In genomic region chr11:53707718-53708009, GRCm38 (mm10) we compare ENCODE assay signal across 9 mouse cellular contexts. TPM values are rescaled to one million over a fixed set of nuclear protein-coding genes. Genes with fewer than 3 reads are reported as not detected.
DNase-seq lines count a peak whose midpoint lies in the region; ATAC-seq and TF ChIP-seq lines count a peak whose summit lies in the region.
"Had no signal": no experiment of that assay in that cellular context is flagged by ENCODE, and none has a peak within 500 bp of the region (broad histone marks: within the 10 kb centered on the region; RNA-seq: fewer than 3 reads in every experiment).

No protein-coding gene starts in this region.

- WGBS in heart, adult 2 months: 72% methylated on average over 3 of the region's 3 CpGs
- 72% methylated on average over 3 of the region's 3 CpGs for WGBS in forebrain, postnatal 0 days
- 58% methylated on average over 3 of the region's 3 CpGs for WGBS in liver, embryonic 16.5 days (ENCODE audit: insufficient replicate concordance)
- WGBS in cerebellum, adult 2 months: 72% methylated on average over 3 of the region's 3 CpGs

- peak overlapping the region; percentile 93 for H3K4me3 ChIP-seq in heart, adult 2 months
- peak overlapping the region; percentile 82 to 89; a peak in 3 of 4 replicates for H3K4me3 ChIP-seq in ES-E14 (ENCODE audit: insufficient read depth in 1 of 2, low read depth in 1 of 2, low read length in 2 of 2, poor library complexity in 1 of 2, severe bottlenecking in 1 of 2)
- peak overlapping the region; percentile 77 for H3K4me3 ChIP-seq in forebrain, postnatal 0 days (ENCODE audit: low read depth, low read length)
- H3K4me3 ChIP-seq in liver, embryonic 16.5 days (ENCODE audit: low read depth, low read length): peak overlapping the region; percentile 82
- H3K4me3 ChIP-seq in cerebellum, adult 2 months (replicated peaks; ENCODE audit: insufficient read depth, low read depth, low read length): no peak overlapping the region

- H3K27ac ChIP-seq in heart, adult 2 months: peak overlapping the region; percentile 73; the same call in 1 of the 2 replicates
- H3K27ac ChIP-seq in ES-E14 (ENCODE audit: insufficient read depth, low read depth, low read length, poor library complexity, severe bottlenecking): no peak overlapping the region
- no peak overlapping the region for H3K27ac ChIP-seq in forebrain, postnatal 0 days (ENCODE audit: low read depth, low read length)
- H3K27ac ChIP-seq in liver, embryonic 16.5 days (ENCODE audit: low read length): peak overlapping the region; percentile 83; the same call in 1 of the 2 replicates
- H3K27ac ChIP-seq in cerebellum, adult 2 months (ENCODE audit: insufficient read depth, low read length): no peak overlapping the region

- ATAC-seq in forebrain, postnatal 0 days: no peak
- no peak for ATAC-seq in liver, embryonic 16.5 days (ENCODE audit: low read depth)

- H3K4me1 ChIP-seq in heart, adult 2 months (ENCODE audit: control insufficient read depth, insufficient read depth, low read length): peaks cover 2% of the 10 kb centered on the region
- peaks cover 0 to 3% of the 10 kb centered on the region in 2 experiments; a peak in 2 of 4 replicates for H3K4me1 ChIP-seq in ES-E14 (ENCODE audit: control insufficient read depth in 2 of 2, insufficient read depth in 2 of 2, low read length in 2 of 2, poor library complexity in 1 of 2)
- 0 out of 2 replicates have a peak, but pooled peaks cover 3% of the 10 kb centered on the region for H3K4me1 ChIP-seq in forebrain, postnatal 0 days (ENCODE audit: insufficient read depth)
- peaks cover 7% of the 10 kb centered on the region for H3K4me1 ChIP-seq in liver, embryonic 16.5 days (ENCODE audit: control insufficient read depth, low read depth, low read length)
- H3K4me1 ChIP-seq in cerebellum, adult 2 months (ENCODE audit: control insufficient read depth, insufficient read depth, low read length): peaks cover 3% of the 10 kb centered on the region; the same call in 1 of the 2 replicates

- H3K79me2 ChIP-seq in heart, adult 2 months (replicated peaks; ENCODE audit: control insufficient read depth, insufficient read depth, low read length): no peaks in the 10 kb centered on the region

- no peaks in the 10 kb centered on the region for H3K9me3 ChIP-seq in ES-E14 (ENCODE audit: control insufficient read depth, insufficient read depth, low read depth, low read length)
- no peaks in the 10 kb centered on the region for H3K9me3 ChIP-seq in forebrain, postnatal 0 days (ENCODE audit: low read length)
- H3K9me3 ChIP-seq in liver, embryonic 16.5 days (replicated peaks; ENCODE audit: control insufficient read depth, low read length): no peaks in the 10 kb centered on the region

- intact Hi-C loops in heart, adult 2 months (cut with DNase I): no loop called here
- intact Hi-C loops in heart, postnatal 36 days (cut with DNase I): no loop called here

- H3K27me3 ChIP-seq in heart, adult 2 months (ENCODE audit: control insufficient read depth, insufficient read depth, low read length): no peaks in the 10 kb centered on the region
- H3K27me3 ChIP-seq in forebrain, postnatal 0 days (ENCODE audit: insufficient read depth, low read length): no peaks in the 10 kb centered on the region
- no peaks in the 10 kb centered on the region for H3K27me3 ChIP-seq in liver, embryonic 16.5 days (ENCODE audit: control insufficient read depth, insufficient read depth, low read depth, low read length)
- H3K27me3 ChIP-seq in cerebellum, adult 2 months (ENCODE audit: control insufficient read depth, insufficient read depth, low read length): no peaks in the 10 kb centered on the region

- no peak for DNase-seq in heart, adult 2 months
- no peak for DNase-seq in heart, postnatal 36 days
- DNase-seq in ES-E14 (ENCODE audit: low read depth, low spot score): no peak
- no peak for DNase-seq in forebrain, postnatal 0 days
- no peak for DNase-seq in adrenal gland, adult 8-10 months
- DNase-seq in left cerebral cortex, adult 9 months (ENCODE audit: low spot score in 2 of 2): no peak
- no peak for DNase-seq in cerebellum, adult 2 months

- no peak for TF ChIP-seq CTCF in heart, adult 2 months (IDR thresholded peaks at IDR 0.05)
- no peak for TF ChIP-seq CTCF in forebrain, postnatal 0 days (IDR thresholded peaks at IDR 0.05; ENCODE audit: low read depth)
- no peak for TF ChIP-seq CTCF in cerebellum, adult 2 months (IDR thresholded peaks at IDR 0.05; ENCODE audit: borderline replicate concordance, insufficient read depth, low read depth, low read length)

- TF ChIP-seq EP300 in heart, adult 2 months (IDR thresholded peaks at IDR 0.05; ENCODE audit: insufficient read depth, low read depth, low read length): no peak

- no peak overlapping the region for H3K9ac ChIP-seq in heart, adult 2 months (ENCODE audit: low read depth, low read length)
- no peak overlapping the region; the same call in 1 of the 2 replicates for H3K9ac ChIP-seq in ES-E14 (ENCODE audit: insufficient read depth, low read depth, low read length, poor library complexity, severe bottlenecking)
- H3K9ac ChIP-seq in forebrain, postnatal 0 days: no peak overlapping the region
- H3K9ac ChIP-seq in liver, embryonic 16.5 days (ENCODE audit: low read depth, low read length): peak overlapping the region; percentile 82

- in situ Hi-C loops in ES-E14 (cut with MboI; ENCODE audit: low sequenced_read_pairs in 2 of 2, unreplicated experiment in 2 of 2): no loop called here

- no peaks in the 10 kb centered on the region for H3K36me3 ChIP-seq in heart, adult 2 months (ENCODE audit: control insufficient read depth, insufficient read depth, low read length)
- peaks cover 2% of the 10 kb centered on the region; the same call in 1 of the 2 replicates for H3K36me3 ChIP-seq in ES-E14 (ENCODE audit: control insufficient read depth, insufficient read depth, low read length, poor library complexity, severe bottlenecking)
- H3K36me3 ChIP-seq in forebrain, postnatal 0 days (ENCODE audit: insufficient read depth): no peaks in the 10 kb centered on the region
- no peaks in the 10 kb centered on the region for H3K36me3 ChIP-seq in liver, embryonic 16.5 days (ENCODE audit: control insufficient read depth, insufficient read depth)

- no peak for TF ChIP-seq POLR2A in heart, adult 2 months (IDR thresholded peaks at IDR 0.05; ENCODE audit: insufficient read depth, low read depth, low read length)
- no peak for TF ChIP-seq POLR2A in cerebellum, adult 2 months (IDR thresholded peaks at IDR 0.05; ENCODE audit: borderline replicate concordance, insufficient read depth, low read length)

- peak overlapping the region; percentile 83 for H3K4me2 ChIP-seq in forebrain, postnatal 0 days (ENCODE audit: low read depth)
- peak overlapping the region; percentile 93 for H3K4me2 ChIP-seq in liver, embryonic 16.5 days (ENCODE audit: low read depth, low read length)

TF ChIP-seq in ES-E14, 5 proteins besides CTCF, POLR2A, EP300 and RAD21:
- TF ChIP-seq HCFC1 (IDR thresholded peaks at IDR 0.05; ENCODE audit: borderline replicate concordance, insufficient read depth, low read length) (no peak), ZNF384 (IDR thresholded peaks at IDR 0.05; ENCODE audit: low read depth, low read length) (no peak), CHD2 (IDR thresholded peaks at IDR 0.05; ENCODE audit: low read depth, low read length) (no peak)

RNA-seq across cellular contexts. Expression of gene Rad50, which starts 0.5 kb away (rescaled TPM):
- 1 to 10 TPM; 6.8 TPM for total RNA-seq in heart, adult 2 months (2021)
- polyA plus RNA-seq in heart, adult 2 months (2012; rRNA removed): 1.9 and 3.0 TPM in 2 replicates
- 1 to 10 TPM; 6.9 to 8.1 TPM for total RNA-seq in heart, postnatal 36 days (2021)
- total RNA-seq in ES-E14 (2012; rRNA removed): 30.9 and 32.0 TPM in 2 replicates
- total RNA-seq in forebrain, postnatal 0 days (2014; rRNA removed): 7.1 and 9.2 TPM in 2 replicates
- polyA plus RNA-seq in forebrain, postnatal 0 days (2015; fragmentation: Nextera tagmentation; extraction: Ambion mirVana): 8.6 and 11.8 TPM in 2 replicates
- polyA plus RNA-seq in liver, embryonic 16.5 days (2015; fragmentation: Nextera tagmentation; extraction: Ambion mirVana): 12.4 and 12.9 TPM in 2 replicates
- total RNA-seq in adrenal gland, adult 8-10 months (2022): 10 to 100 TPM; 15.2 to 21.9 (median 18.6) TPM
- 5.4 TPM in 2 replicates for polyA plus RNA-seq in cerebellum, adult 2 months (2012; rRNA removed)

RNA-seq across cellular contexts. Expression of gene Il5, which starts 12.9 kb away (rescaled TPM):
- not detected for total RNA-seq in heart, adult 2 months (2021)
- polyA plus RNA-seq in heart, adult 2 months (2012; rRNA removed): 0.12 and 0.21 TPM in 2 replicates
- total RNA-seq in heart, postnatal 36 days (2021): not detected
- total RNA-seq in ES-E14 (2012; rRNA removed): not detected in 2 replicates
- total RNA-seq in forebrain, postnatal 0 days (2014; rRNA removed): 0.23 and 0.29 TPM in 2 replicates
- polyA plus RNA-seq in forebrain, postnatal 0 days (2015; fragmentation: Nextera tagmentation; extraction: Ambion mirVana): 0.10 and 0.18 TPM in 2 replicates
- polyA plus RNA-seq in liver, embryonic 16.5 days (2015; fragmentation: Nextera tagmentation; extraction: Ambion mirVana): not detected in 2 replicates
- total RNA-seq in adrenal gland, adult 8-10 months (2022): not detected
- polyA plus RNA-seq in cerebellum, adult 2 months (2012; rRNA removed): 0.16 and 0.22 TPM in 2 replicates
- total RNA-seq: left cerebral cortex, adult 8-10 months had no signal

Comparison
In these comparisons a context has a peak if more than half of its experiments do, and no peak if none do; other contexts are left out.
1. H3K27ac ChIP-seq: peak in heart, adult 2 months (single experiment) and liver, embryonic 16.5 days (single experiment); none in ES-E14 (single experiment), forebrain, postnatal 0 days (single experiment) and cerebellum, adult 2 months (single experiment).